Mouse (Mus musculus): ENCODE data around the gene Tcam1. TPM values are rescaled to one million over a fixed set of nuclear protein-coding genes. Genes with fewer than 3 reads are reported as not detected.

Gene Tcam1
- total and polyA plus RNA-seq, 3 experiments: 4.6 to 8.9 TPM; not detected in 1

DNA sequence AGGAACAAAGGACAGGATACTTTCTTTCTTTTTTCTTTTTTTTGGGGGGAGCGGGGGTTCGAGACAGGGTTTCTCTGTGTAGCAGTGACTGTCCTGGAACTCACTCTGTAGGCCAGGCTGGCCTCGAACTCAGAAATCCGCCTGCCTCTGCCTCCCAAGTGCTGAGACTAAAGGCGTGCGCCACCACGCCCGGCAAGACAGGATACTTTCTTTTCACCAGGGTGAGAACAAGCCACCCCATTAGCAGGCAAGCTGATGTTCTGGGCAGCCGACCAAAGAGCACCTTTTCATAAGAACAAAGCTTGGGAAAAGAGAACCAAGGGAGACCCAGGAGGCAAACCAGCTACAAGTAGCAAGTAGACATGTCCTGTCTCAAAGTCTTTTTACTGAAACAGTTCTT is 30.3 kb downstream of the Tcam1 start:
- H3K27ac ChIP-seq (ENCODE audit: control insufficient read depth, low read depth, low read length): no peak overlapping the region
- H3K9ac ChIP-seq (ENCODE audit: control insufficient read depth, low read depth, low read length, poor library complexity, severe bottlenecking): no peak overlapping the region
- DNase-seq (ENCODE audit: low read depth, low spot score): no peak
- no peaks in the 10 kb centered on the region for H3K4me1 ChIP-seq (ENCODE audit: control insufficient read depth in 1 of 2, insufficient read depth in 2 of 2, low read length in 2 of 2)
- TF ChIP-seq TBP (IDR thresholded peaks at IDR 0.05; ENCODE audit: low read depth, low read length): peak; percentile 75
- TF ChIP-seq ZMIZ1 (IDR thresholded peaks at IDR 0.05; ENCODE audit: low read depth, low read length): no peak
- H3K79me2 ChIP-seq (ENCODE audit: control insufficient read depth, insufficient read depth, low read length, poor library complexity): no peaks in the 10 kb centered on the region
- H3K27me3 ChIP-seq (ENCODE audit: control insufficient read depth in 1 of 2, insufficient read depth in 2 of 2, low read length in 2 of 2): peaks cover 5 to 13% of the 10 kb centered on the region in 2 experiments; a peak in 3 of 4 replicates
- no peak overlapping the region for H3K4me3 ChIP-seq (ENCODE audit: control insufficient read depth in 1 of 2, insufficient read depth in 1 of 2, low read depth in 2 of 2, low read length in 2 of 2)
- H3K36me3 ChIP-seq (ENCODE audit: control insufficient read depth in 1 of 2, insufficient read depth in 2 of 2, low read length in 2 of 2): no peaks in the 10 kb centered on the region
- no peaks in the 10 kb centered on the region for H3K9me3 ChIP-seq (replicated peaks; ENCODE audit: insufficient read depth, low read length)

DNA sequence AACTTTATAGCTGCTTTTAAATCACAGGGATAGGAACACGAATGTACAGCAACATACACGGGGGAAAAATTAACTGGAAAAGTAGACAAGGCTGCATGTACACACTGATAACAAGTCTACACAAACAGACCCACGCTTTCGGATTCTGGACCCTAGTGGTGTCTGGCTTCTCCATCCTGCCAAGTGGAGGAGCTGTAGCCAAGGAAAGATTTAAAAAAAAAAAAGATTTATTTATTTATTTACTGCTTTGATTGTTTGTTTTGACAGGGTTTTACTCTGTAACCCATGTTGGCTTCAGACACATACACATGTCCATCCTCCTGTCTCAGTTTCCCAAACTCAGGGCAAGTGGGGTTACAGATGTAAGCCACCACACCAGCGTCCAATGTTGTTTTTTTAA is 31.0 kb downstream of the Tcam1 start:
- DNase-seq (ENCODE audit: low read depth, low spot score): no peak
- Histone ChIP-seq H3K4me3 (ENCODE audit: control insufficient read depth in 1 of 2, insufficient read depth in 1 of 2, low read depth in 2 of 2, low read length in 2 of 2) (no peak overlapping the region), H3K27ac (ENCODE audit: control insufficient read depth, low read depth, low read length) (no peak overlapping the region), H3K79me2 (ENCODE audit: control insufficient read depth, insufficient read depth, low read length, poor library complexity) (no peaks in the 10 kb centered on the region), H3K9me3 (replicated peaks; ENCODE audit: insufficient read depth, low read length) (no peaks in the 10 kb centered on the region), H3K4me1 (ENCODE audit: control insufficient read depth in 1 of 2, insufficient read depth in 2 of 2, low read length in 2 of 2) (no peaks in the 10 kb centered on the region), H3K36me3 (ENCODE audit: control insufficient read depth in 1 of 2, insufficient read depth in 2 of 2, low read length in 2 of 2) (no peaks in the 10 kb centered on the region), H3K9ac (ENCODE audit: control insufficient read depth, low read depth, low read length, poor library complexity, severe bottlenecking) (no peak overlapping the region), H3K27me3 (ENCODE audit: control insufficient read depth in 1 of 2, insufficient read depth in 2 of 2, low read length in 2 of 2) (peaks cover 5 to 13% of the 10 kb centered on the region in 2 experiments; a peak in 3 of 4 replicates)
- TF ChIP-seq TCF12 (IDR thresholded peaks at IDR 0.05; ENCODE audit: low read depth, low read length): no peak
- no peak for TF ChIP-seq TAL1 (IDR thresholded peaks at IDR 0.05; ENCODE audit: low read length)
- TF ChIP-seq ZKSCAN1 (IDR thresholded peaks at IDR 0.05; ENCODE audit: low read depth, low read length): no peak
- no peak for TF ChIP-seq EP300 (IDR thresholded peaks at IDR 0.05; ENCODE audit: low read depth in 1 of 2, low read length in 2 of 2)
- no peak for TF ChIP-seq TBP (IDR thresholded peaks at IDR 0.05; ENCODE audit: low read depth, low read length)

DNA sequence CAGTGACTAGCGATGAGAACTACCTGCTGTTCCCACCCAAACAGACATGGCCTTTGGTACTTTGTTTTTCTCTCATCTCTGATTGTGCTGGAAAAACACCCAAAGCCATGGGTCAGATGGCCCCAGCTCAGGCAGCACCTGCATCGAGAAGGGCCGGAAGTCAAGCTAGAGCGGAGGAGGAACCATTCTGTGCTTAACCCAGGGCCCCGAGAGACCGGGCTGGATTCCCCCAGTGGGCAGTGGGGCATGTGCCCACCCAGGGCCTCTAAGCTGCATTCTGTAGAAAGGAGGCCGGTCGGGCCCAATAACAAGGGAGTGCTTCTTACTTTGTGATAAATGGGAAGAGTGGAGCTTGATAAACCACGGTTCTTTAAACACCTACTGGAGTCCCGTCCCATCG is 31.7 kb downstream of the Tcam1 start:
- H3K9me3 ChIP-seq (replicated peaks; ENCODE audit: insufficient read depth, low read length): no peaks in the 10 kb centered on the region
- no peak for TF ChIP-seq MYC (IDR thresholded peaks at IDR 0.05; ENCODE audit: low read depth, low read length)
- no peak for TF ChIP-seq MAX (IDR thresholded peaks at IDR 0.05; ENCODE audit: low read length)
- TF ChIP-seq ZNF384 (IDR thresholded peaks at IDR 0.05; ENCODE audit: low read depth, low read length): no peak
- TF ChIP-seq USF1 (IDR thresholded peaks at IDR 0.05; ENCODE audit: low read depth, low read length): no peak
- TF ChIP-seq ZC3H11A (IDR thresholded peaks at IDR 0.05; ENCODE audit: low read depth, low read length): no peak
- TF ChIP-seq GABPA (IDR thresholded peaks at IDR 0.05; ENCODE audit: low read depth, low read length): no peak
- TF ChIP-seq HCFC1 (IDR thresholded peaks at IDR 0.05; ENCODE audit: low read depth, low read length): no peak
- TF ChIP-seq SIN3A (IDR thresholded peaks at IDR 0.05; ENCODE audit: low read length): no peak
- TF ChIP-seq RAD21 (IDR thresholded peaks at IDR 0.05; ENCODE audit: low read depth, low read length): no peak
- TF ChIP-seq GATA1 (IDR thresholded peaks at IDR 0.05; ENCODE audit: low read depth, low read length): no peak
- no peak for TF ChIP-seq POLR2A (IDR thresholded peaks at IDR 0.05; ENCODE audit: control insufficient read depth in 1 of 2, insufficient read depth in 1 of 2, low read depth in 1 of 2, low read length in 2 of 2, poor library complexity in 1 of 2)
- H3K27me3 ChIP-seq (ENCODE audit: control insufficient read depth in 1 of 2, insufficient read depth in 2 of 2, low read length in 2 of 2): peaks cover 5 to 13% of the 10 kb centered on the region in 2 experiments; a peak in 3 of 4 replicates
- H3K79me2 ChIP-seq (ENCODE audit: control insufficient read depth, insufficient read depth, low read length, poor library complexity): no peaks in the 10 kb centered on the region
- H3K4me3 ChIP-seq (ENCODE audit: control insufficient read depth in 1 of 2, insufficient read depth in 1 of 2, low read depth in 2 of 2, low read length in 2 of 2): no peak overlapping the region
- DNase-seq (ENCODE audit: low read depth, low spot score): no peak
- no peaks in the 10 kb centered on the region for H3K4me1 ChIP-seq (ENCODE audit: control insufficient read depth in 1 of 2, insufficient read depth in 2 of 2, low read length in 2 of 2)
- H3K36me3 ChIP-seq (ENCODE audit: control insufficient read depth in 1 of 2, insufficient read depth in 2 of 2, low read length in 2 of 2): no peaks in the 10 kb centered on the region
- no peak overlapping the region for H3K9ac ChIP-seq (ENCODE audit: control insufficient read depth, low read depth, low read length, poor library complexity, severe bottlenecking)
- no peak overlapping the region for H3K27ac ChIP-seq (ENCODE audit: control insufficient read depth, low read depth, low read length)
